Mouse (Mus musculus) forebrain, embryonic 14.5 days (tissue): ENCODE data around the gene Fam169b. TPM values are rescaled to one million over a fixed set of nuclear protein-coding genes. Genes with fewer than 3 reads are reported as not detected.

Source experiments
- ATAC-seq: fragments of 200-750 bp; cut with Nextera tagmentation; 2 replicates; pipeline ENCODE4 v1.8.0; 2017; ENCODE audit warnings: mild to moderate bottlenecking, moderate library complexity
- DNase-seq: peaks from one replicate; pipeline ENCODE4 v3.0.0-alpha.2; 2015; ENCODE audit warnings: low spot score
- H3K27ac ChIP-seq: fragments of 300-500 bp; sonication (generic); 2 replicates; pipeline ENCODE4 v1.5.1; 2014; ENCODE audit warnings: low read depth, mild to moderate bottlenecking, control low read depth, low read length, moderate library complexity
- H3K27me3 ChIP-seq: fragments of 300-500 bp; sonication (generic); replicated peaks from 2 replicates; pipeline ENCODE4 v1.6.1; 2014; ENCODE audit warnings: low read length, control low read depth, mixed read lengths; ENCODE audit not compliant: control insufficient read depth, insufficient read depth
- H3K36me3 ChIP-seq: fragments of 300-500 bp; sonication (generic); 2 replicates; pipeline ENCODE4 v1.6.1; 2014; ENCODE audit warnings: low read length, control low read depth; ENCODE audit not compliant: control insufficient read depth, insufficient read depth
- H3K4me1 ChIP-seq: fragments of 300-500 bp; sonication (generic); 2 replicates; pipeline ENCODE4 v1.6.1; 2014; ENCODE audit warnings: antibody characterized with exemption, low read length, control low read depth; ENCODE audit not compliant: control insufficient read depth, insufficient read depth
- H3K4me2 ChIP-seq: fragments of 300-500 bp; sonication (generic); 2 replicates; pipeline ENCODE4 v1.6.1; 2014; ENCODE audit warnings: mild to moderate bottlenecking, control low read depth, low read length
- H3K4me3 ChIP-seq: fragments of 300-500 bp; sonication (generic); 2 replicates; pipeline ENCODE4 v1.5.1; 2014; ENCODE audit warnings: low read depth, low read length, control low read depth
- H3K9ac ChIP-seq: fragments of 300-500 bp; sonication (generic); 2 replicates; pipeline ENCODE4 v1.6.1; 2014; ENCODE audit warnings: mild to moderate bottlenecking, low read length, control low read depth, moderate library complexity
- H3K9me3 ChIP-seq: fragments of 300-500 bp; sonication (generic); replicated peaks from 2 replicates; pipeline ENCODE4 v1.6.1; 2016; ENCODE audit warnings: low read length, control low read depth, mixed read lengths; ENCODE audit not compliant: control insufficient read depth
- WGBS: fragments of 180-500 bp; shearing (Covaris S2); extraction: QIAGEN DNeasy Blood & Tissue Kit; methylation state at CpG from one replicate; pipeline ENCODE4 v1.1.7; 2014; 5-methylcytosine and 5-hydroxymethylcytosine counted together
- polyA plus RNA-seq: library from polyadenylated mRNA; unstranded; fragments of >200 nt; fragmentation: Nextera tagmentation; extraction: Ambion mirVana; gene quantifications from 2 replicates; pipeline ENCODE4 v1.2.1, GENCODE M21; 2014

The Fam169b gene
- polyA plus RNA-seq, 1 experiment from 2014 or later, result 0.11 TPM

DNA sequence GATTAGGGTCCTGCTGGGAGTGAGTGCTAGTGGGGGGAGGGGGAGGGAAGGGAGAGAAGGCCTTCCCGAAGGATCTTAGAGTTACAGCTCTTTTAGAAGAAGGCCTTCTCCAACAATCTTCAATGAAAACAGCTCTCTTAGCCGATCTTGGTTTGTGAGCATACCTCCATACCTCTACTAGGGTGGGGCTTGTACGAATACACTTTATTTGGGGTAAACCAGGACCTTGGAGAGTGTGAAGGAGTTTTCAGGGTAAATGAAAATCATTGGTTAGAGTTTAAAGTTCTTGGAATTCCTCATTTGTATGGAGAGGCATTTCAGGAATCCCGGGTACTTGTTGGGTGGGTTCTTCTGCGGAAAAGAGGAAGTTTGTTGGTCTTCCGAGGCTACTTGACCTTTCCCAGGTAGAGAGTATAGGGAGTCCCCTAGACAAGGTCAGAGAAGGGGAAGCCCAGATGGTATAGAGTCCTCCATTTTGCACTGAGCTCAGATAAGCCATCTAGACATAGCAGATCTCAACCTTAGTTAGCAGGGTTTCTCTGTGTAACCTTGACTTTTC lies 14.0 kb upstream of the Fam169b start:
- peaks cover 10% of the 10 kb centered on the region for H3K4me1 ChIP-seq
- H3K9me3 ChIP-seq, result no peaks in the 10 kb centered on the region
- no peak overlapping the region for H3K4me2 ChIP-seq
- no peak for ATAC-seq
- H3K27me3 ChIP-seq, result 0 out of 2 replicates have a peak, but pooled peaks cover 2% of the 10 kb centered on the region
- DNase-seq, result no peak
- H3K36me3 ChIP-seq, result no peaks in the 10 kb centered on the region
- 82% methylated on average over 6 of the region's 6 CpGs for WGBS
- H3K4me3 ChIP-seq, result no peak overlapping the region
- H3K9ac ChIP-seq, result no peak overlapping the region
- H3K27ac ChIP-seq, result no peak overlapping the region

DNA sequence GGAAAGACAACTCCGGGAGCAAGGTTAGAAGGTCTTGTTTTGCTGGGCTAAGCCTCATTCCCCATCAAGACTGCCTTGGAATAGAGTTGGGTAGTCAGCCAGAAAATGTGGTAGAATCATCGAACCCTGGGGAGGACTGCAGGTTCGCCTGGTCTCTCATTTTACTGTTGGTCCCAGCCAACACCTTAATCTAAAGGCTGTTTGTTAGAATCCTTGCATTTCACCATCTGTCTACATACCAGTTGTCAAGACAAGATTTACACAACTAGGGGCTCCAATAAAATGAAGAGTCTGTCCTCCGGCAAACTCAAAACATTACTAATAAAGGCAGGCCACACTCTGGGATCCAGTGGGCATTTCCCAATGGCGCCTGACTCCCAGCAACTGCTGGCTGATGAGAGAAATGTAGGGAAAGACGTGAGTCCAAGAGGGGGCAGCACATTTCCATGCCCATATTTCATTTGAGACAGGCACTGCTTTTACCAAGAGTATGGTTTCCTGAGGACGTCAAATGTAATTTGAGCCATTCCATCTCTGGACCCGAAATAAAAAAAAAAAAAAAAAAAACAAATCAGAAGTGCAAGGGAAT lies 10.9 kb upstream of the Fam169b start:
- 0 out of 2 replicates have a peak, but pooled peaks cover 4% of the 10 kb centered on the region for H3K27me3 ChIP-seq
- H3K9me3 ChIP-seq, result no peaks in the 10 kb centered on the region
- H3K4me3 ChIP-seq, result no peak overlapping the region
- no peak overlapping the region for H3K9ac ChIP-seq
- WGBS, result 75% methylated on average over 8 of the region's 8 CpGs
- H3K4me1 ChIP-seq, result peaks cover 12% of the 10 kb centered on the region
- no peaks in the 10 kb centered on the region for H3K36me3 ChIP-seq
- no peak overlapping the region for H3K27ac ChIP-seq
- H3K4me2 ChIP-seq, result no peak overlapping the region
- DNase-seq (no peak), ATAC-seq (no peak)

DNA sequence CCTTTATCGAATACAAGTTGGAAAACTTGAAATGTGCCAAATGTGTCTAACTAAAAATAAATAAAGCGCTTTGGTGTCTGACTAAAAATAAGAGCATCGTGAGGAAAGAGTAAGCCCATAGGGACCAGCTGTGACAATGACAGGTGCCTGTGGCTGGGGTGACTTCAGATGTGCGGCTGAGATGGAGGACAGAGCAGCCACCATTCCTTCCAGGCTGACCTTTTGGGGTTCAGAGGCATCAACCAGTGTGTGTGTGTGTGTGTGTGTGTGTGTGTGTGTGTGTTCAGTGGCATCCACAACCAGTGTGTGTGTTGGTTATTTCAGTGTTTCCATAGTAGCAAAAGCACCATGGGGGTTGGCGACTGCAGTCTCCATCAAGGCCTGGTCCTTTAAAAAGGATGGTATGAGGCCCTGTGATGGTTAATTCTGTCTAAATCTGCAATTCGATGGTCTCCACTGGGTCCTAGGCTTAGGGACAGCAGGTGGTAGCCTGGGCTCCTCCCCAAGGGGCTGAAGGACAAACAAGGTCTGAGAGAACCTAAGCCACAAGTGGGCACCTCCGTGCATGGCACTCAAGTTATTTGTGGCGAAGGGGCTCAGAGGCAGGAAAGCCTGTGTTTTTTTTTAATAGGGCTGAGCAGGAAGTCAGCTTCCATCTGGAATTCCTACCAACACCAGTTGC lies 10.2 kb upstream of the Fam169b start:
- WGBS, result 57% methylated on average over 8 of the region's 8 CpGs

DNA sequence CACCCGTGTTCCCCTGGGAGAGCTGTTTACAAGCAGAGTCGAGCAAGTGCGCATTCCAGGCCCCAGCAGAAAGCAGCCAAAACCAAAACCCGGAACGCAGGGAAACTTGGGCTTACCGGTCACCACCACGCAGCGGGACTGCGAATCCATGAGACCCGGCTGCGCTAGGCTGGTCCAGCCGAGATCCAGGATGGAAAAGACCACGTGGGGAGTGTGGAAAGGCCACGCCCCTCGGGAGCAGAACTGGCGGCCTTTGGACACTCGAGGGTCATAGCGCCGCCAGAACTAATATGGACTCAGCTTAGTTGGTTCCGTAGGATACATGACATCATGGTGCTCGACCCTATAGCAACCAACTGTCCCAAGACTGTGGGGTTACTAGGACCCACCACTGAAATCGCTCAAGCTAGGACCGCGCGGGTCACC lies 9.6 kb upstream of the Fam169b start, which contains the start of gene Pgpep1l:
Pgpep1l (minus strand) TSS at position 206 of the 426 bp plus-strand sequence.
- Histone ChIP-seq H3K4me3 (peak within 1 kb of the TSS; percentile 17), H3K4me2 (peak within 1 kb of the TSS; percentile 56), H3K36me3 (no peaks in the 10 kb centered on the region), H3K9me3 (no peaks in the 10 kb centered on the region), H3K4me1 (peaks cover 12% of the 10 kb centered on the region), H3K27ac (no peak within 1 kb of the TSS), H3K9ac (no peak within 1 kb of the TSS), H3K27me3 (0 out of 2 replicates have a peak, but pooled peaks cover 4% of the 10 kb centered on the region)
- peak; percentile 19 for DNase-seq
- WGBS, result 6% methylated on average over 25 of the region's 25 CpGs
- ATAC-seq, result peak; percentile 50; the same call in 1 of the 2 replicates

More for the DNA sequence above, 10.2 kb upstream of the Fam169b start:
- Histone ChIP-seq H3K27me3 (0 out of 2 replicates have a peak, but pooled peaks cover 4% of the 10 kb centered on the region), H3K9me3 (no peaks in the 10 kb centered on the region), H3K27ac (no peak overlapping the region), H3K36me3 (no peaks in the 10 kb centered on the region), H3K9ac (no peak overlapping the region), H3K4me2 (peak overlapping the region; percentile 56), H3K4me3 (peak overlapping the region; percentile 17; the same call in 1 of the 2 replicates), H3K4me1 (peaks cover 12% of the 10 kb centered on the region)
- no peak for DNase-seq
- peak; percentile 5; the same call in 1 of the 2 replicates for ATAC-seq

DNA sequence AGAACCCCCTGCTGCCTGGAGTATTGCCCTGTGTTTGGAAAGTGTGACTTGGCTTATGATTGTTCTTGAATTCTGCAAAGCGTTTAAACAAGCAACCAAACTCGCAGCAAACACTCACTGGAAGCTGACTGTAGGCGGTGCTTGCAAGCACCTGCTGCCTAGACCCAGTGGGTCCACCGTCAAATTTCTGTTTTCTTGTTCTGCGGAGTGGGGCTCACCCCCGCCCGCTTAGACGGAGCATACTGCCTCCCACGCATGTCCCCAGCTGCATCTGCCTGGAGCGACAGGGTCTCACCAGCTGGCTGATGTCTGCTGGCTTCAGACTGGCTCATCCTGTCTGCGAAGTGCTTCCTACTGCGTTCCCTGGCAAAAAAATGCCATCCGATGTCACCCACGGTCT lies 9.1 kb upstream of the Fam169b start:
- DNase-seq (peak; percentile 56), ATAC-seq (peak; percentile 44)
- no peaks in the 10 kb centered on the region for H3K9me3 ChIP-seq
- H3K9ac ChIP-seq, result no peak overlapping the region
- peak overlapping the region; percentile 56 for H3K4me2 ChIP-seq
- H3K27me3 ChIP-seq, result 0 out of 2 replicates have a peak, but pooled peaks cover 4% of the 10 kb centered on the region
- H3K4me1 ChIP-seq, result peaks cover 12% of the 10 kb centered on the region
- 10% methylated on average over 14 of the region's 14 CpGs for WGBS
- H3K4me3 ChIP-seq, result peak overlapping the region; percentile 17; the same call in 1 of the 2 replicates
- no peaks in the 10 kb centered on the region for H3K36me3 ChIP-seq
- H3K27ac ChIP-seq, result no peak overlapping the region

DNA sequence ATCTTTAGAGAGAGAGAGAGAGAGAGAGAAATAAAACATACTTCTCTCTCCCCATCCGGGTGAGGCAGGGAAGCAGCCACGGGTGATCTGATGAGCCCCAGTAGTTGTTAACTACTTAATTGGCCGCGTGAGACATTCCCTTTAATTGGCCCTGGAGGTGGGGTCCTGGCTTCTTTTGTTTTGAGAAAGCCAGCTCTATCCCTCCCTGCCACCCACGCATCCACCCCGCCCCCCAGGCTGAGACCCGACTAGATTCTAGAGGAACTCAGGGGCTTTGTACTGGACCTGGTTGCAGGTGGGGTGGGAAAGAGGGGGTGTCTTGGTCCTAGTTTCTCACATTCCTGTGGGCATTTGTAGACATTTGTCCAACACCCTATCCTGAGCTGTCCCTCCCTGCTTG lies 8.2 kb upstream of the Fam169b start:
- 10% methylated on average over 7 of the region's 7 CpGs for WGBS
- H3K4me3 ChIP-seq, result no peak overlapping the region

DNA sequence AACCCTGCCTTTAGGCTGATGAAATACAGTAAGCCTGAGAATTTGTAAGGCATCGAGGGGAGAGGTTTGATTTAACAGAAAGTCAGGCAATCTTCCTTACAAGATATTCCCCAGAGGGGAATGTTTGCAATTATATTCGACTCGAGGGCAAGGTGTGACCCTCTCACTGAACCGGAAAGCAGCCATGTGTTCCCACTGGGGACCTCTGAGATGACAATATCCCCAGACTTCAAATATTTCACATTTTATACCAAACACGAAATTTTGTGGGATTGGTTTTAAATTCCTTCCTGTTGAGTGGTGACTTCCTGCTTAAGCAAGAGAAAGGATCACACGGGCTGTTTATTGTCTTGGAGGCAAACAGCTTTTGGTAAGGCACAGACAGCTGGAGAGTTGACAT lies 6.9 kb upstream of the Fam169b start:
- DNase-seq, result no peak
- Histone ChIP-seq H3K4me1 (peaks cover 12% of the 10 kb centered on the region), H3K9me3 (no peaks in the 10 kb centered on the region), H3K4me2 (no peak overlapping the region), H3K9ac (no peak overlapping the region), H3K27me3 (0 out of 2 replicates have a peak, but pooled peaks cover 4% of the 10 kb centered on the region), H3K4me3 (no peak overlapping the region), H3K27ac (no peak overlapping the region), H3K36me3 (no peaks in the 10 kb centered on the region)
- WGBS, result 50% methylated on average over 6 of the region's 6 CpGs
- ATAC-seq, result no peak

More for the DNA sequence above, 8.2 kb upstream of the Fam169b start:
- no peaks in the 10 kb centered on the region for H3K9me3 ChIP-seq
- ATAC-seq (no peak), DNase-seq (no peak)
- no peak overlapping the region for H3K4me2 ChIP-seq
- H3K9ac ChIP-seq, result no peak overlapping the region
- H3K27ac ChIP-seq, result no peak overlapping the region
- 0 out of 2 replicates have a peak, but pooled peaks cover 4% of the 10 kb centered on the region for H3K27me3 ChIP-seq
- peaks cover 12% of the 10 kb centered on the region for H3K4me1 ChIP-seq
- H3K36me3 ChIP-seq, result no peaks in the 10 kb centered on the region

DNA sequence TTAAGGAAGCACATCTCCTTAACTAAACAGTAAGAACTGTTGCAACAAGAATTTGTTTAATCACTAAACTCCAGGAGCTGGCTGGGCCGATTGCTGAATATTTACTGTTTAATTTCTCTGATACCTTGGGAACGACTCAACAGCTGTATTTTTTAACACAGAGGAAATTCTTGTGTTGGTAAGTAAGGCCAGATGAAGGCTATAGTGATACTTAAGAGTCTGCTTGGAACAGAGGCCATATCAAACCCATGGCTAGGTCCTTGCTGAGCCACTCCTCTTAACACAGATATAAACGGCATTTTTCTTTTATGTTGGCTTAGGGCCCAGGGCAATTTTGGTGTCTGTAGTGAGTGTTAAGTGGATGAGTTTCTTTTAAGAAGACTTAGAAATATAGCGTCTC lies 3.1 kb upstream of the Fam169b start:
- Histone ChIP-seq H3K9ac (no peak overlapping the region), H3K27ac (no peak overlapping the region), H3K4me2 (no peak overlapping the region), H3K27me3 (no peaks in the 10 kb centered on the region; the same call in 1 of the 2 replicates), H3K9me3 (no peaks in the 10 kb centered on the region), H3K4me1 (no peaks in the 10 kb centered on the region), H3K36me3 (no peaks in the 10 kb centered on the region), H3K4me3 (no peak overlapping the region)
- WGBS, result 63% methylated on average over 4 of the region's 4 CpGs
- no peak for DNase-seq
- ATAC-seq, result no peak
